Mouse (Mus musculus) mesoderm, embryonic 11.5 days (tissue): ENCODE data around the gene Slc4a8.

Experiments
- DNase-seq: peaks from one replicate; pipeline ENCODE4 v3.0.0-alpha.2; 2012; ENCODE audit warnings: low read depth, low spot score

The Slc4a8 gene

DNA sequence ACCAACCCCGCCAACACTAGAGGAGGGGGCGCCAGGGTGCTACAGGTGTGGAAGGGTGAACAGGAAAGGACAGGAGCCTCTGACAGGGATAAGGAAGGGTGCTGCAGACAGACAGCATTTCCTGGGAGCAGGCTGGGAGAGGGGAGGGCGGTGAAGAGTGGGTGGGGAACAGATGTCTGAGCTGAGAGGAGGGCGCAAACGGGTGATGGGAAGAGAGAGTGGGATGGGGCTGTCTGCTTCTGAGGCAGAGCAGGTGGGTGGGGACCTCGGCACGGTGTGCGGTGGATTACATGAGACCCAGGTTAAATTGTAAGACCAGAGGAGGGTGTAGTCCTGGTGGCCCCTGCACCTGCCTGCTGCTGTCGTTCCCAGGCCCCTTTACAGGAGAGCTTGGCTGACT is 68.2 kb downstream of the Slc4a8 start:
- DNase-seq, result no peak

DNA sequence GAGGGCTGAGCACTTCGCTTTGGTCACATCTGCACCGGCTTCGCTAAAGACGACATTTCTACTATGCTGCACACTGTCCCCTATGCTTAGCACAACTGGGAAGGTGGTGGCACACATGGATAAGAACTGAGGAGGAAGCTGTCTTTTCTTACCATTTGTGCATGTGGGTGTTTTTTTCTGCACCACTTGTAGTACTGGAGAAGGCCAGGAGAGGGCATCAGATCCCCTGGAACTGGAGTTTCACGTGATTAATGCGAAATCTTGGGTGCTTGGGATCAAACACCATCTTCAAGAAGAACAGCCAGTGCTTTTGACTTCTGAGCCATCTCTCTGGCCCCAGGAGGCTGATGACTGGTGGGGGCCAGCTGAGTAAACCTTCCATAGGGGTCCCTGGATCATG is 69.1 kb downstream of the Slc4a8 start:
- DNase-seq, result peak; percentile 31

DNA sequence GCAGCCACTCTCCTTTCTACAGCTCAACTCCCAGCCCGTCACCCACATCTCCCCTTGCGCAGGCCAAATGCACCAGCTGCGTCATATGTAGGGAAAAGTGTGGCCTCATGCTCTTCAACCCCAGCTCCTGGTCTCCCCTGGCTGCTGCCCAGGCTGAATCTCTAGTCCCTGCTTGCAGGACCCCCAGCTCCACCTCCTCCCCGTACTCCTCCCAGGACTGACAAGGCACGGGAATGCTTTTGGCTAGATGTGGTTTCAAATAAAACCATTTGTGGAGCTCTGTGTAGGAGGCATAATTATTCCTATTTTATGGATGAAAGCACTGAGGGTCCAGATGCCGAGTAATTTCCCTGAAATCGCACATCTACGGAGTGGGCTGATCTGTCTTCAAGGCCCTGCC is 70.6 kb downstream of the Slc4a8 start:
- DNase-seq, result no peak

DNA sequence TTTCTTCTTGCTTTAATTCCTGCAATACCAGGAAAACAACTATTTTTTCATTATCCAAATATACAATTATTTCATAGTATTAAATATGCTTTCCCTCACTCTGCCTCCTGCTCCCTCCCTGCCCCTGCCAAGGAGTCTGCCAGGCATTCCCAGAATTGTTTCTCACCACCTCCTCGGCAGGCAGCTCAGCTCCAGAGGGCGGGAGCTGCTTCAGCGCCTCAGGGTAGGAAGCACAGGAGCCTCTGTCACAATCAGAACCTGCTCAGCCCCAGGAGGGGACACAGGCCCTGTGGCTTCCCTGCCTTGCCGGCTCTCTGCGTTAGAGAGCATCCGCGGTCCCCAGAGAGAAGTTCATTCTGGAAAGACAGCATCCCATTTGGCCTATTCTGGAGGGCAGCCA is 71.2 kb downstream of the Slc4a8 start:
- DNase-seq, result no peak

DNA sequence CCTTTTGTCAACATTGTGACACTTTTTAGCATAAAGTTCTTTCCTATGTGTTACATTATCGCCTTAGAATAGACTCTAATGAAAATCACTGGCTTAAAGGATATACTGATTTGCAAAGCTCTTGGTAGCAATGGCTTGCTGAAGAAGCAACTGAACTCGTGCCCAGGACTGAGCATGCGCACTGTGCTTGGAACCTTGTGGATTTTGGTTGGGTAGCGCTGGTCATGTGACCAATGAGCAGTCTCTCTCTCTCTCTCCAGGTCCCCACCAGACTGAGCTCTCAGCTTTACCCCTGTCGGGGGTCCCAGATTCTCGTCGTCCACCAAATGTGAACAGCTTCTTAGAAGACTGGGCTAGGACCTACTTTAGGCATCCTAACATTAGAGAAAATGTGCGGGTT is 75.2 kb downstream of the Slc4a8 start:
- DNase-seq, result no peak

DNA sequence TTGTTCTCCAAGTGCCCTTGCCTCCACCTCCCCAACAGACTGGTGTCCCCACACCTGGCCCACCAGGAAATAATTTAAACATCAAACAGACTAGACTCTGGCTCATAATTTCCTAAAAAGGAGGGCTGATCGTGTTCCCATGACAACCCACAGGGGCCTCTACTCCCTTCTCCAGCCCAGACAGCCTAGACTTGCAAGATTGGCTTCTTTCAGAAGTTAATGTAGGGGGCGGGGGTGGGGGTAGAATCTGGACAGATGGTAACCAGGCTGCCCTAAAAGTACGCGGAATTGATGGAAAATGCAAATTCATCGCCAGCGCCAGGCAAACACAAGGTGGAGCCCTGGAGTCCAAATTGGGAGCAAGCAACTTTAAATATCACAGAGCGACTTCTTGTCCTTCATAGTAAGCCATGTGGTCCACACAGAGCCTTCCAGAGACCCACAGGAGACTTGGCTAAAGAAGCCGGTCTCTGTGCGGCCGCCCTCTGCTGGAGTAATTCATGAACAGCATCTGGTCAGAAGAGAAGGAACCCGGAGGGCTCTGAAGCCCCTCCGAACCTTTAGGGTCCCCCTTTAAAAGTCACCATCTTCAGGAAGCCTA is 77.2 kb downstream of the Slc4a8 start:
- DNase-seq, result peak; percentile 61

DNA sequence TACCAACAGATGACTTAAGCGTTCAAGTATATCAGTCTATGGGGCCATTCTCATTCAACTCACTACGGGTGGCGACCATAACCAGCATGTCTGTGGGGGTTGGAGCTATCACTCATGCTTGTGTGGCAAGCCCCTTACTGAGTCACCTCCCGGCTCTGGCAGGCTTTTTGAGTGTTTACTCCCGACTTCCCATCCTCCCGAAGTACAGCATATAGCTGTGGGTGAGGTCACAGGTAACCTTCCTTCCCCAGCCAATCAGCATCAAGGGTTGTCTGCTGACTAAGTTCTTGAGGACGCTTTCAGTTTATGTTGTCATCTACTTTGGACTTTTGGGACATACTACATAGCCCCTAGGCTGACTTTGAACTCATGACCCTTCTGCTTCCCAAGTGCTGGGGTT is 82.8 kb downstream of the Slc4a8 start:
- no peak for DNase-seq

DNA sequence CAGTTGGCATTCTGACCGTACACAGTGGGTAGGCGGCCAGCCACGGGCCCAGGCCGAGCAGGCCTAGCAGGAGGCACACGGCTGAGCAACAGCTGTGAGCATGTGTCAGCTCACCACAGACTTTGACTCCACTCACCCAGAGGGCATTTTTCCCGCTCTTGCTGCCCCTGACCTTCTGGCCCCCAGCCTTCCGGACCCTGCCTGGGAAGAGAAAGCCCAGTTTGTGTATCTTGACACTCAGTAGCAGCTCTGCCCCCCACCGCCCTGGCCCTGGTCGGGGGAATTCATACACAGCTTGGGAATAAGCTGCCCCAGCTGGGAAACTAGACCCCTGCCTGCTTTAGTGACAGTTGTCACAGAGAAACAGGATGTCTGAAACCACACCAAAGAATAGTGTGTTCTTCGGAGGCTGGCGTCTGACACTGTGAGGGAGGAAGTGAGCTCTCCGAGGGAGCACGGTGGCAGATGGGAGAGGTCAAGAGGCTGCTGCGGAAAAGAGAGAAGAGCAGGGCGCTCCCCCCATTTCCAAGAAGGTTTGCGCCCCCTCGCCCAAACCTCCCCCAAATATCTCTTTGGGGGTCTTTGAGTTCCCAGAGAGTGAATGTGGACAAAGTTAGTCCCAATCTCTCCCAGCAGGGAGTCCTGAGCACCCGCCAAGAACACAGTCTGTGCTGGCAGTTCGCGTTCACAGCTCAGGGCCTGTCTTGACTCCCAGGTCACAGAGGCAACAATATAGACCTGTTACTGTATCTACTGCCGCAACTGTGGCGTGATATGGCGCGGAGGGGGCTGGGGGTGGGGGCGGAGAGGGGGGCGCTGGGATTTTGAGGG is 83.7 kb downstream of the Slc4a8 start:
- DNase-seq, result peak; percentile 55

DNA sequence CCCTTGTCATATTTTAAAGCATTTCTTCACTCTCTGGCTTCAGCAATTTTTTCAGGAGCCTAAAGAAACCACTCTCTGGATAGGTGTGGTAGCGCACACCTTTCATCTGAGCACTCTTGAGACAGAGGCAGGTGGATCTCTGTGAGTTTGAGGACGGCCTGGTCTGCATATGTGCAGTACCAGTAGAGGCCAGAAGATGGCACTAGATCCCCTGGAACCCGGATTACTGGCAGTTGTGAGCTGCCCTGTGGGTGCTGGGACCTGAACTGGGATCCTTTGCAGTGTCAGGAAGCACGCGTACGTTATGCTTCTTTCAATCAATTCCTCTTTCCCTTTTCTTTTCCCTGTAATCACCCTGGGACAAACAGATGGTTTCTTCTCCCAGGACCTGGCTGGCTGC is 85.6 kb downstream of the Slc4a8 start:
- no peak for DNase-seq

DNA sequence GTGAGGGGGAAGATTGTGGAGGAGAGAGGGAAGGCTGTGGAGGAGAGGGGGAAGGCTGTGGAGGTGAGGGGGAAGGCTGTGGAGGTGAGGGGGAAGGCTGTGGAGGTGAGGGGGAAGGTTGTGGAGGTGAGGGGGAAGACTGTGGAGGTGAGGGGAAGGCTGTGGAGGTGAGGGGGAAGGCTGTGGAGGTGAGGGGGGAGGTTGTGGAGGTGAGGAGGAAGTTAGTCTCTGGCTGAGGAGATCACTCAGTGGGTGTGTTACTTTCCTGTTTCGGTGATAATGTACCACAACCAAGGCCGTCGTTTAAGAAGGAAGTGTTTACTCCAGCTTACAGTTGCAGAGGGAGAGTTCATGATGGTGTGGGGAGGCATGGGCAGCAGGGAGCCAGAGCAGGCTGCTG is 96.0 kb downstream of the Slc4a8 start:
- DNase-seq, result no peak

DNA sequence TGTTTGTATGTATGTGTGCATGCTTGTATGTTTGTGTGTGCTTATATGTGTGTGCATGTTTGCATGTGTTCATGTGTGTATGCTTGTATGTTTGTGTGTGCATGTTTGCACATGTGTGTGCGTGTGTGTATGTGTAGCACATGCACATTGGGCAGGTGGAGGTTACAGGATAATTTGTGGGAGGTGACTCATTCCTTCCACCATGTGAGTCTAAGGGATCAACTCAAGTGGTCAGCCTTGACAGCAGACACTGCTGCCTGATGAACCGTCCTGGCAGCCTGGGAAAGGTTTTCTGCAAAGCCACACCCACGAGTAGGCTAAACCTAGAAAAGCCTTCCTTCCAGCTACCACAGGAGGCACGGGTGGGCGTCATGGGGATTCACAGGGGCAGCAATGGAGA is 99.3 kb downstream of the Slc4a8 start:
- no peak for DNase-seq

DNA sequence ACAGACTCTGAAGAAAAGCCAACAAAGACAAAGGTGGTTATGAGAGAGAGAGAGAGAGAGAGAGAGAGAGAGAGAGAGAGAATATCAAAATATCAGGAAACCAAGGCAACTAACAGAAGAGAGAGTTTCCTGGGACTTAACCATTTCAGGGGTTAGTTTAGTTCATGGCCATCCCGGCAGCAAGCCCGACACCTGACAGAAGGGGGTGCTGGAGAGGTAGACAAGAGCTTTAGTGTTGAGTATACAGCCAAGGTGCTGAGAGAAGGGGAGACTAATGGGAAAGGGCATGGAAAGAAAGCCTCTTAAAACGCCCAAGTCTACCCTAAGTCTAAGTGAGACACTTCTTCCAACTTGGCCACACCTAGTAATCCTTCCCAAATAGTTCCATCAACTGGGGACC is 104.0 kb downstream of the Slc4a8 start:
- no peak for DNase-seq

DNA sequence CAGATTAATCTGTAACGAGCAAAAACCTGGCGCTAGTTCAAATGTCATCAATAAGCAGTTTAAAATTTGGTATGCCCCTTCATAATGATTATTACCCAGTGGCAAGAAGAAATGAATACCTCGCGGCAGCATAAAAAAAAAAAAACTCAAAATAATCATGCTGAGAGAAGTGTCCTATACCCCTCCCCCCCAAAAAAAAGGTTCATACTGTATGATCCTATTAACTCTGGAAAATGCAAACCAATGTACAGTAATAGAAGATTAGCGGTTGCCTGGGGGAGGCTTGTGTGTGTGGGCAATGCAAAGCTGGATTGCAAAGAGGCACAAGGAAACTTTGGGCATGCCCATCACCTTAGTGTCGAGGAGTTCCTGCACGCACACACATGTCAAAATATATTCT is 108.0 kb downstream of the Slc4a8 start, which contains the start of gene Scn8a:
Gene Scn8a, plus strand, starts transcription at position 301 of the 400 bp plus-strand sequence.
- DNase-seq, result no peak

DNA sequence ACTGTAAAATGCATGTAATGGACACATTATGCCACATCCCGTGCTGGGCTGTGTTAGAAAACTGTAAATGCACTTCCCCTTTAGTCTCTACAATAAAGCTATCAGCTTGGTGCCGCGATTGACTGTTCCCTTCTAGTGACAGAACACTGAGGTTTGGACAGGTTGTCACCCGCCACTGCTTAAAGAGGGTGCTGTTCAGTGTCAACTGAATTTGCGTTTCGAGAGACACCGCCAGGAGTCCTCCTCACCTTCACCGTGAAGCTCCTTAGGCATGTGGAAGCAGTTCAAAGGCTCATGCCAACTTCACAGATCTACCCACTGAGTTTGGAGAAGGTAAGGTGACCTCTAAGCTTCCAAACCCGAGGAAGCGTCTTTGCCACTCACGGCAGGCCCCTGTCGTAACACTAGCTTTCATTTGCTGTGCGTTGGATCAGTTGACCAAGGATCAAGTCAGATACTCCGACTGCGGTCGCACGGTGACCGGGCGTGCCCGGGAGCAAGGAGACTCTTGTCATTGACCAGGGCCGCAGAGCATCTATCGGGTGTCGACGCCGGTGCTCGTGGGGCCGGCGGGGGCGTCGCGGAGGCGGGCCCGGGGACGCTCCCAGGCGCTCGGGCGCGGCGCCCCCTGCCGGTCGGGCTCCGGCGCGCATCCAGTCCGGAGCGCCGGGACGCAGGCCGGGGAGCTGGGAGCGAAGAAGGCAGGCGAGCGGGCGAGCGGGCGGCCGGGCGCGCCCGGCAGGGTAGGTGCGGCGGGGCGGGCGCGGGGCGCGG is 108.6 kb downstream of the Slc4a8 start:
- DNase-seq, result peak; percentile 81

DNA sequence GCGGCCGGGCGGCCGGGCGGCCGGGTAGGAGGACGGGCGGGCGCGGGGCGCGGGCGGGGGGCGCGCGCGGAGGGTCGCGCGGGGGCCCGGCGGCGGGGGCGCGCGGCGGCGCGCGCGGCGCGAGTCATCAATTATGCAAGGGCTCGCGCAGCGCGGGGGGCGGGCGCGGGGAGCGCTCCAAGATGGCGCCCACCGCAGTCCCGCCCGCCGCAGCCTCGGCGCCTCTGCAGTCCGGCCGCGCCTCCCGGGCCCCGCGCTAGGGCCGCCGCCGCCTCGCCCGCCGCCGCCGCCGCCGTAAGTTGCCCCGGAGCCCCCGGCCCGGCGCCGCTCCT is 109.2 kb downstream of the Slc4a8 start:
- DNase-seq, result peak; percentile 67

DNA sequence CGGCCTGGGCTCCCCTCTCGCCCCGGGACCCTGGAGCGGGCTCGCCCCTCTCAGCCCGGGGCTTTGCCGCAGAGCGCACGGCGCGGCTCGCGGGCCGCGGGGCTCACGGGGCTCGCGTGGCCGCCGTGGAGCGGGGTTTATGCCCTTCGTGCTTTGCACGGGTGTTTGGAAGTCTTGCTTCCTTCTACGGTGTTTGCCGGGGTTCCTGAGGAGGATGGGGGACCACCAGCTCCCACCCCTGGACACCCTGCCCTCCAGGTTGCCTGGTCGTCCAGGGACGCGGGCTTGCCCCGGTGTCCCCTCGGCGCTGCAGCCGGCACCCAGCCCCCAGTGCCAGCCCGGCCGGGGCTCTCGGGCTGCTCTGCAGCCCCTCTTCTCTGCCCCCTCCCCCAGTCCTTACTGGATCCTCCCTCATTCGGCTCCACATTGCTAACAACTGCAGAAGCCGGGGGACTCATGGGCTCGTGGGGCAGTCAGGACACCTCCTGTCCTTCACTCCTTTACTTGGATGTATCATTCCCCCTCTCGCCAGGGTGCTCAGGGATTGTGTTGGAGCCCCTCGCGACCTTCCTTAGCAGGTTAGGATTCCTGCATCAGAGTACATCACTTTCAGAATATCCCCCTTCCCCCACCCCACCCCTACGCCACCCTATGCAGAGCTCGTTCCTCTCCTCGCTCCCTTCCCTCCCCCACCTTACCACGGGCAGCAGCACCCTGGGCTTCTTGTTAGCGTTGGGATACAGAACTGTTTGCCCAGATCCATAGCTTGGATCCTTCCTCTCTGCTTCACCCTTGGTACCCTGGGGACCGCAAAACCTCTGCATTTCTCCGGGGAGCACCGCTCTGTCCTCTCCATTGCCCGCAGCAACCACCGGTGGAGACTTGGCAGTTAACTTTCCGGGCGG is 109.8 kb downstream of the Slc4a8 start:
- peak; percentile 15 for DNase-seq

DNA sequence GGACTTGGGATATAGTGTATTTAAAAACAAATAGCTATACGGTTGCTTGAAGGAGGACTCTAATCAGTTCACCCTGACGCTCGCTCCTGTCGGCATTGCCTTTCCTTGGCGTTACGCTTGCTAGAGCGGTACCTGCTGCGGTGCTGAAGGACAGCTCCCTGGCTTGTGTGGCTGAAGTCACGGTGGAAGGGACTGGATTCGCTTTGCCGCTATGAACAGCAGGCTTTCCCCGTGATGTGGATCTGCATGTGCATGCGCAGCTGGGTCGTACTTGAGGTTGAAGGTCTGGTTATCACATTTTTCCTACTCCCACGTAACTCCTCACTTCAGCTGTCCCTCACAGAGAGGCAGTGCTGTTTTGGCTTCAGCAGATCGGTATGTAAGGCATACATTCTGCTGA is 111.6 kb downstream of the Slc4a8 start:
- DNase-seq, result peak; percentile 92
